Mouse (Mus musculus): ENCODE results near the gene Slc44a1.

DNA sequence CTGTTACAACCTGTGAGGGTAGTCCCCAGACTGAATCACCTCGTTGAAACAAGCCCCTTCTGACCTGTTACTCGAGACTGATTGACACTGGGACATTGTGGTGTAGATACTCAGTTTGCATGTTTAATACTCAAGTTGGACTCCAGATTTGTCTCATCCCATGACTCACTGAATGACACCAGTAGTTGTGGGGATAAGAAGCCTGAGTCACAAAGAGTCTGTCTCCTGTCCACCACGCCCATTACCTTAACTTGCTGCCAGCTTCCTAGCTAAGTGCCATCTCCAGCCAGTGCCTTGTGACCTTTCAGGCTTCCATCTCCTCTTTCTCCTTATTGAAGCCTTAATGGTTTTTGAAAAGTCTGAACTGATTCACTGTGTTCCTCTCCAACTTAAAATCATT lies 6.0 kb downstream of the Slc44a1 start:
- no peak for TF ChIP-seq POLR2A (IDR thresholded peaks at IDR 0.05; ENCODE audit: borderline replicate concordance, extremely low read depth, insufficient read depth, insufficient read length, poor library complexity, severe bottlenecking)
- no peak for TF ChIP-seq CTCF (IDR thresholded peaks at IDR 0.05; ENCODE audit: borderline replicate concordance, extremely low read depth, insufficient read depth, insufficient read length)
